Mouse (Mus musculus): ENCODE data around the gene Kif24.
"Not testable (repeated sequence)": the region's sequence is repeated elsewhere in the genome, so short reads cannot be mapped to it uniquely, and the experiment has no call there.

Kif24 gene

DNA sequence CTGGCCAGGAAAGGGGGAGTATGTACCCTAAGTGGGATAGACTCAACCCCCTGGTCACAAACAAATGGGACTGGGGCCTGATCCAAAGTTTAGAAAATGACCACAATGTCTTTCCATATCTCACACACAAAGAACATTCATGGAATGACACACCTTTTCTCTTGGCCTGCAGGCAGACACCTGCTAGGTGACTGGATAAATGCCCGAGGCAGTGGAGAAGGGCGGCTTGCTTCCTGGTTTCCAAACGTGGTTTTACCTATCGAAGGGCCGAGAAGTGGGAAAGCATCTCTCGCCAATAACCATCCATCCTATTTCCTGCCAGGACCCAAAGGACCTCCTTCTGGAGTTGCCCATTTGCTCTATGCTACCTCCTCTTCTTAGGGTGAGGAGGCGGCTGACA lies 28.3 kb upstream of the Kif24 start:
- no peak for DNase-seq

DNA sequence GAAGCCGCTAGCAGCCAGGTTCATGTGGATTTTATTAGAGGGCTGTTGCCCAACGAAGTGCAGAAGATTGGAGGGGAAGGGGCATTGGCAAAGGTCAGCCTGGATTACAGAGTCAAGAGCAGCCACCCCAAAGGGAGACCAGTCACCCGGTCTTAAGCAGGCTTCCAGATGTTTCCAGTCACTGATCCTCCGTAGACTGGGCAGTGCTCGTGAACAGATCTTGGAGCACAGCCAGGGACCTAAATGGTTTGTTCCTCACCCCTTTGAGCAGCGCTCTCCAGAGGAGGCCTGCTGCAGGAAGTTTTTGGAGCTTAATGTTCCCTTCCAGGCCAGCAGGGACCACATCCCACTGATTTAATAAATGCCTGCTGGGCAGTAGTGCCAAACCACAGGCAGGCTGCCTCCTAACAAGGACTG lies 16.9 kb upstream of the Kif24 start:
- peak; percentile 67 for DNase-seq

DNA sequence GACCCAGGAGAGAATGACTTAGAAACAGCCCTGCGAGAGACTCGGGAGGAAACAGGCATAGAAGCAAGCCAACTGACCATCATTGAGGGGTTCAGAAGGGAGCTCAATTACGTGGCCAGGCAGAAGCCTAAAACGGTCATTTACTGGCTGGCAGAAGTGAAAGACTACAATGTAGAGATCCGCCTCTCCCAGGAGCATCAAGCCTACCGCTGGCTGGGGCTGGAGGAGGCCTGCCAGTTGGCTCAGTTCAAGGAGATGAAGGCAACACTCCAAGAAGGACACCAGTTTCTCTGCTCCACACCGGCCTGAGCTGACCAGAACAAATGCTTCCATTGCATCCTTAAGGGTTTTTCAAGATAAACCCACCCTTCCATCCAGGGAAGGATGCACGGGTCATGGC lies 15.6 kb upstream of the Kif24 start:
- no peak for DNase-seq

DNA sequence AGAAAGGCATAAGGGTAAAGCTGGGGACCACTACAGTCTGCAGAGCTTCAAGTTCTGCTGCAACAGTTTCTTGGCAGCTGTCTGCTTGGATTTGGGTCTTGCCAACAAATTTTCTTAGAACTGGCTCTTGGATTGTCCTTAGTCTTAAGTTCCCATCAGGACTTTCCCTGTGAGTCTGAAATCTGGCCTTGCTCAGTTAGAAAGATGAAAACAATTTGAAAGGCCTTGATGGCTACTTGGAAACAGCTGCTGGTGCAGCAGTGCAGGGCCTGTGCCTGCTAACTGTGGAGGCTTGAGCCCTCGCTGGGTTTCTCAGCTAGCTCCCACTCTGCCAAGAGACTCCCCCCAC lies 14.7 kb upstream of the Kif24 start:
- no peak for DNase-seq

DNA sequence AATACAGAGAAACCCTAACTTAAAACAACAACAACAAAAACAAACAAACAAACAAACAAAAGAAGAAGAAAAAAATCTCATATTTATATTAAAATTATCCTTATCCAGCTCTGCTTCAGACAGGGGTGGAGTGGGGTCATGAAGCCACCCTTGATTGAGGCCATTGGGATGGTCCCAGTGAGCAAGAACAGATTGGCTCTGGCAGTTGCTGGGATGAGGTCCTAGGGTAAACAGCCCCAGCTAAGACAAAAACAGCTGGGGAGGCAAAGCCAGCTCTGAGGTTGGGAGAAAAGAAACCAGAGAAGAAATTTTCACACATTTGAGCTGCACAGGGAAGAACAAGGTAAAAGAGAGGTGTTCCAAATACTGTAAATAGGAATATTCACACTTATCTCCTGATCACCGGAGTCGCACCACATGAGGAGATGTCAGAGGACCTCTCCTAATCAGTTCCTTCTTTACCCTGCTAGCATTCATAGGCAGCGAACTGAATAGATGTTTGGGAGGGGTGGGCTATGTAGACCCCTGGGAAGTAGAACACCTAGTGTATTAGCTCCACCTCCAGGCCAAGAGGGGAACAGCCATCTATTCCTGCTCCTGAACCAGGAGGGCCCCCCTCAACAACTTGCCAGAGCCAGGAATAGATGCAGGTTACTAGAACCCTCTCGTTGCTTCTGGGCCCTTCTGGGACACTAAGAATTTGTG lies 14.2 kb upstream of the Kif24 start:
- DNase-seq, result no peak

DNA sequence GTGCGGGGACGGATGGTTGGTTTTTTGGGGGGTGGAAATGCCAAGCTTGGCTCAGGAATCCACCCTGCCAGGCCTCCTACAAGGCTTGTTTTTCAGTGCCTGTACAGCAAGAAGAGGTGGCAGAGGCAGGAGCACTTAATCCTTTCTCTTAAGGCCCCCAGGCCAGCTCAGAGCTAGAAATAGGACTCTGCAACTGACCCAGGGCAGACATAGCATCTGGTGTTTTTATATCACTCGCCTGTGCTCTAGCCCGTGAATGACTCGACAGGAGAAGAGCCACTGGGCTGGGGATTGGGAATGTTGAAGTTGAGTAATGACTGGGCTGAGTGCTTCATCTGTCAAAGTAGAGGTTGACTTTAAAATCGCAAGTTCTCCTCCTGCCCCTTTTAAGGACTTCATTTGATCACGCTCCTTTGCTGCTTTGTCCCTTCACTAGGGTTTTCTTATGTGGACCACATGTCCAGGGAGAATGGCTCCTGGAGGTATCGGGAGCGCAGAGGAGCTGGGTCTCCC lies 13.0 kb upstream of the Kif24 start:
- no peak for DNase-seq

DNA sequence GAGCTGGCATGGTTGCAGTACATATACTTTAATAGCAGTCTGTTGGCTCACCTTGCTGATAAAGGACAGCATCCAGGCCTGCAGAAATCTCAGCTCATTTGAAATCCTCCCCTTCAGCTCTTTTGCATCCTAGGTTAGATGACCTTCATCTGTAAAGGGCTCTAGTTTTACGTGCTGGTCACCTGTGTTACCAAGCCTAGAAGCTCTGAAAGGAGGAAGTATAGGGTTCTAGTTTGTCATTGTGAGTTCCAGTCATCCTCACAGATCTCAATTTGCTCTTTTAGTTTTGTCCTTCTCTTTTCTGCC lies 6.7 kb upstream of the Kif24 start:
- no peak for DNase-seq

DNA sequence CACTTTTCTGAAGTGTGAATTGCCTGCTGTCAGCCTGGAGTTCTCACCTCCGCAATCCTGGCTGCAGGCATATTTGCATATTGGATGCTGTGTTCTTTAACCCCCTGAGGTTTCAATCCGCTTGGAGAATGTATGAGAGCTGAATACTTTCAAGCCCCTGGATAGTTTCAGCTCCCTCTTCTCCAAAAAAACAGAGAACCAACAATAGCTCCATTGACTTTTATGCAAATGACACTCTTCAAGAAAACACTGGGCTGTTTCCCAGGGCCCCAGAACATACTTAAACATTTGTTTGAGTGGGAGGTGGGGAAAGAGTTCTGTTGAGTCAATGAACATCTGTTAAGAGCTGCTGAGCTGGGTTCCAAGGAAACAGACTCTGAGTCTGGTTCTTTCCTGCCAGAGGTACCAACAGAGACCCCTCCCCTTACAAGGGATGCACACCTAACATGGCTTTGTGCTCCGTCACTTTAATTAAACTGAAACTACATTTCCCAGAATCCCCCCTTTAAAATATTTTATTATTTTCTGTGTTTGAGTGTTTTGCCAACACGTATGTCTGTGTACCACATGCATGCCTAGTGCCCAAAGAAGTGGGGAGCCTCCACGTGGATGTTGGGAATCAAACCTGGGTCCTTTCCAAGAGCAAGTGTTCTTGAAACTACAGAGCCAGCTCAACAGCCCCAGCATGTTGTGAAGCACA lies 6.1 kb upstream of the Kif24 start:
- no peak for DNase-seq

DNA sequence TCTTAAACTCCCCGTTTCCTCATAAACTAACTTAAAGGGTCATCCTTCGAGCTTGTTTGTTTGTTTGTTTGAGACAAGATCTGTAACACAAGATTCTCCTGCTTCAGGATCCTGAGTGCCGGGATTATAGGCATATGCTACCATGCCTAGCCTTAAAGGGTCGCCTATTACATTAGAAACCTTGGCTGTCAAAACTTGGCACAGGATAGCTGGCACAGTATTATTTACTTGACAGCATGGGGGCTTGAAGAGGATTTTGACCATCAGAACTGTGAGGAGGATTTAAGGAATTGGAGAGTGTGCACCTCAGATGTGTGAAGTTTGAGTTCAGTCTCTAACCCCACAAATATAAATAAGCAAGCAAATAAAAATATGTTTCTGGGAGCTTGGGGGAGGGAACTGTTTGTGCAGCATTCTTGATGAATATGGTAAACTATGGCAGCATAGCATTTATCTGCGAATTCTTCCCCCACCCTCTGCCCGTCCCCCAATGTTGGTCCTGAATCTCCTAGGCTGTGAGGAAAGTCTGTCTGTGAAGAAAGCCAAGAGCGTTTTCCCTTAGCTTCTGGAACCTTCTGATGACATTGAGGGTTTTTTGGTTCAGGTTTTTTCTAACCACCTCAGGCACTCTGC lies 5.5 kb upstream of the Kif24 start:
- DNase-seq, result no peak

DNA sequence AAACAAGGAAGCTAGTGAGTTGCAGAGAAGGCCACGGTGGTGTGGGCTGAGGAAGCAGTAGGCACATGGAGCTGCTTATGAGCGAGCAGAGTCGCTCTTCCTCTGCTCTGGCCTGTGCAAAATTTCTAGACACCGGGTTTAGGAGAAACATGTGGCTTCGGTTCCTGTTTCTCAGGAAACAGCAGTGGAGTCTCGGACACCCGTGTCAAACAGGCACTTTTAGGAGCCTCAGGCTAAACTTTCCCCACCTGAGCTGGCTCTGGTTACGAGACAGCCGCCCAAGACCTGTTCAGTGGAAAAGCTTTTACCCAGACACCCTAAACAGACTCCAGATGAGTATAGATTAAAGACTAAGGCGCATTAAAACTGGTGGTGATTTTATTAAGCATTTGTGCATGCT lies 4.5 kb upstream of the Kif24 start:
- peak; percentile 12 for DNase-seq

DNA sequence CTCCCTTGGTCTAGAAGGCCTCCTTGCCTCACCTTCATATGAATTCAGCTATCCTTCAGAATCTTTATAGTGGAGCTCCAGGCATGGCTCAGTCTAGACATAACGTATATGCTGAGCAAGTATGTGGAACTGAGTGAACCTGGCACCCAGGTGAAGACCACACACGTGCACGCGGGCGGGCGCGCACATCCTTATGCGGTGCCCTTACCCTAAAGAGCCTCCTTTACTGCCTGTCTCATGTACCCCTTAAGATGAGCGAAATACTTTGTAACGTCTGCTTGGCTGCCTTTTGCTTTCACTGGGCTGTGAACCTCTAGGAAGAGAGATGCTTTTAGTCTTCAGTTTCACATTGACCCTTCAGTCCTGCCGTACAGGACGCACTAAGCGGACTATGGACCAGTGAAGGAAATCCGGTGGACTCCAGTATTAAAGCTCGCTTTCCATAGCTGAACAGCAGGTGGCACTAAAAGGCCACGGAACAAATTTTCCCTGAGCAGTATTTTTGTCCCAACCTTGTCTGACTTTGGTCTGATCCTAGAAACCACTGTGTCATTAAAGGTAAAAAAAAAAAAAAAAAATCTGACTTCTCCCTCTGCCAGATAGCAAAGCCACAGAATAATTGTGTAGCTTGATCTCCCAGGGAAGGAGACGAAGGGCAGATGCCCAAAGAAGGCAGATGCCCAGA lies 3.9 kb upstream of the Kif24 start:
- peak; percentile 76 for DNase-seq

DNA sequence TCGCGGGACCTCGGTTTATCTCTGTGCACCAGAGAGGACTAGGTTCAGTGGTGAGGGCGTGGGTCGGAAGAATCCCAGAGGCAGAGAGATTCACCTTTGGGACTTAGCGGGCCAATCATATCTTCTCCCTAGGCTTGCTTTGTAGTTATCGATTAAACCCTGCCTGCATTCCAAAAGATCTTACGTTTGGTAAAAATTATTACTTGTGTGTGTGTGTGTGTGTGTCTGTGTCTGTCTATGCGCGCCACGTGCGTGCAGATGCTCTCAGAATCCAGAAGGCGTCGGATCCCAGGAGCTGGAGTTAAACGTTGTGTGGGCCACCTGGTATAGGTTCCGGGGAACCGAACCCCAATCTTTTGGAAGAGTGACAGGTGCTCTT lies 589 bp upstream of the Kif24 start:
- DNase-seq, result no peak

DNA sequence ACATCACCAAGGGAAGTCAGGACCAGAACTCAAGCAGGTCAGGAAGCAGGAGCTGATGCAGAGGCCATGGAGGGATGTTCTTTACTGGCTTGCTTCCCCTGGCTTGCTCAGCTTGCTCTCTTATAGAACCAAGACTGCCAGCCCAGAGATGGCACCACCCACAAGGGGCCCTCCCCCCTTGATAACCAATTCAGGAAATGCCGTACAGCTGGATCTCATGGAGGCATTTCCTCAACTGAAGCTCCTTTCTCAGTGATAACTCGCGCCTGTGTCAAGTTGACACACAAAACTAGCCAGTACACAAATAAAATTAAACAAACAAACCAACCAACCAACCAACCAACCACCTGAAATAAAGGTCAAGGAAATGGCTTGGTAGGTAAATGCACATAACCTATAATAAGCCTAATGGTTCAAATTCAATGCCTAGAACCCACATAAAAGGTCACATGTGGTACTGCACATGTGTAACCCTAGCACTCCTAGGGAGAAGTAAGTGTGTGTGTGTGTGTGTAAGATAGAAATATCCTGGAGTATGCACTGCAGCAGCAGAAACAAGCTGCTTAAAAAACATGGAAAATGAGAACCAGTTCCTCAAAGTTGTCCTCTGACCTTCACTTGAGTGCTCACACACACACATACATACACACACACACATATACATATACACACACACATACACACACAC lies 1.5 kb downstream of the Kif24 start:
- not testable (repeated sequence) for DNase-seq

DNA sequence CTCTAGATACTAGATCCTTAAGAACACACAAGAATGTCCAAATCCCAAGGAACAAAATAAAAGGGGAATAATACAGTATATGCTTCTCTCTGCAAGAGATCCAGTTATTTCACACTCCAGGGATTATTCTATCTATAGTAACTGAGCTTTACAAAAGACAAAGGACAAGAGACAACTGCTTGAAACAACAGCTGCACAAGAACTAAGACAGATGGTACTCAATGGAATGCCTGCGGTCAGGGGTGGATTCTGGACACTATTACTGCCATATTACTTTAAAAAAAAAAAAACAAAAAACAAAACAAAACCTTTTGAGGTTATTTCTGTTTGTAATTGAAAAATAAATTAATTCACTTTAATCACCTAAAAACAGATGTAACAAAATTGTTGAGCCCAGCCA lies 4.0 kb downstream of the Kif24 start:
- DNase-seq, result no peak

DNA sequence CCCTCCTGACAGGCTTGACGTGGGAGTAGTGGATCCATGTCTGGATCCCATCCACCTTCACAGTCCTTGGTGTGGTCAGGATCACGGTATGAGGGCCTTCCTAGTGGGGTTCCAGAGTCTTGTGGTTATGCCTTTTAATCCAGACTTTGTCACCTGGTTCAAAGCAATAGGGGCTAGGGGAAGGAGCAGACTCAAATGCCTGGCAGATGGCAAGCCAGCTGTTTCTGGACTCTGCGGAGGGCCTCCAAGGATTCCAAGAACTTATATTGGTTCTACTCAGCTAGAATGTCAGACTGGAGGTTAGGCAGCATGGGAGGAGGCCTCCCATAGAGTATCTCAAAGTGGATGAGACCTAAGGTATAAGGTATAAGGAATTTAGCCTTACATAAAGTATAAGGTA lies 17.1 kb downstream of the Kif24 start:
- no peak for DNase-seq

DNA sequence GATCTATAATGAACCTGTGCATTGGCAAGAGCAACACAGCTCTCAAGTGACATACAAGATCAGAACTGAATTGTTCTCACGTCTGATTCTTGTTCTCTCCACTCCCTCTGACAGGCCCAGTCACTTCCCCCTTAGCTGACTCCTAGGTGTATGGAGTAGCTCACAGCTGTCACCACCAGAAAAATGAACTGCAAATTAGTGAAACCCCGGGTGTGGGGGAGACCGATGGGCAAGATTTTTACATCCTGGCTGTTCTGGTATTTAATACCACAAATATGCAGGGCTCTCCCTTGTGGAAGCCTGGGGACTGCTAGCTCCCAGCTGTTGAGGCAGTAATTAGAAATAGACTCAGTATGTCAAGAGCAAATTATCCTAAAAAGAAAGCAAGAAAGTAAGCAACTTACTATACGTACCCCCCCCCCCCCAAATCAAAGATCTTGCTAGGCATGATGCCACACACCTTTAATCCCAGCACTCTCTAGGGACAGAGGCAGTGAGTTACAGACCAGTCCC lies 21.8 kb downstream of the Kif24 start:
- no peak for DNase-seq

DNA sequence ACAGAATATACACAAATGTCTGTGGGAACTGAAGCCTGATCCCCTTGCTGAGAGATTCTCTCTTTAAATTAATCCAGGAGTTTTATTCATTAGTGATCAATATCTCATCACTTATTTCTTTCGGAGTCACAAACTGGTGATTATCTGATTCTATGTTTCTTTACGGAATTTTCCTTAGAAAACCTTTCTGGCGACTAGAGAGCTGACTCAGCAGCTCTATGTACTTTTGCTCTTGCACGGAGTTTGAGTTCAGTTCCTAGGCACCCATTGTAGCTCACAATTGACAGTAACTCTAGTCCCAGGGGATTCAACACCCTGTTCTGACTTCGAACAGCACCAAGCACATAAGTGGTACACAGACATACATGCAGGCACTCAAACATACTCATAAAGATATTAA lies 25.8 kb downstream of the Kif24 start:
- DNase-seq, result no peak

DNA sequence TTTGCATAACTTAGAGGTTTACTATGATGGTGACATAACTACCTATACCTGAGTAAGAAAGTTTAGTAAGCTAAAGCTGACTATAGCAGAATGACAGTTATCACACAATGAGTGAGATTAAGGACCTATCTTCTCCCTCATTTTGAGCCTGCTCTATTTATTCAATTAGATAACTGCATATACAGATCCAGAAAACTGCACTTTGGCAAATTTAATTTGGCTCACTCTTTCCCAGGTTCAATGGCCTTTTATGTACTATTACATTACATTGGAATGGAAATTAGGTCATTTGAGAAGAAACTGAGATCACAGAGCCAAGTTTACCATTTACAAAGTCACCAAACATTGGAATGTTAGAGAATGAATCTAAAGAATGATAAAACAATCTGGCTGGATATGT lies 47.7 kb downstream of the Kif24 start:
- no peak for DNase-seq

DNA sequence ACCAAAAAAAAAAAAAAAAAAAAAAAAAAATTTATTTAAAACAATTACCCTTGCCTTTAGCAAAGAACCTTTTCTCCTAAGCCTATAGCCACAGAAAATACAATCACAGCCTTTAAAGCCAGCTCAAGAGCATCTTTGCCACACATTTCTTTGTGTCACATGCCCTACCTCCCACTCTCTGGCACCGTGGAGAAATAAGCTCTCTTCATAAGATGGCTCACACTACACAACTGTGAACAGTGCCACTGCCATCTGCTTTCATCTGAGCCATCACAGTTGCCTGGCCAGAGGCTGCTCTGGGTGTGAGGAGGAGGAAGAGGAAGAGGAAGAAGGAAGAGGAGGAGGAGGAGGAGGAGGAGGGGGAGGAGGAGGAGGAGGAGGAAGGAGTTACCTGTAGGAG lies 55.3 kb downstream of the Kif24 start:
- no peak for DNase-seq

DNA sequence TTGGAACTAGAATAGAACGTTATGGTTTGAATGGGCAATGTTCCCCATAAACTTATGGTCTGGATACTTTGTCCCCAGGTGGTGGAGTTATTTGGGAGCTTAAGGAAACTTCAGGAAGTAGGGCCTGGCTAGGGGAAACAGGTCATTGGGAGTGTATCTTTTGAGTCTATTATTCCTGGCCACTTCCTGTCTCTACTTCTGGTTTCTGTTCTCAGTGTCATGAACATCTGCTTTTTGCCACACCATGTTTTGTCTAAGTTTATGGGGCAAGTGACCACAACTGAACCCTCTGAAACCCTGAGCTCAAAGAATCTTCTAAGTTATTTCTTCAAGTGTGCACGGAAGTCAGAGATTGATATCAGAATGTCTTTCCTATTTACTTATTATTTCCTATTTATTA lies 57.3 kb downstream of the Kif24 start:
- DNase-seq, result no peak

DNA sequence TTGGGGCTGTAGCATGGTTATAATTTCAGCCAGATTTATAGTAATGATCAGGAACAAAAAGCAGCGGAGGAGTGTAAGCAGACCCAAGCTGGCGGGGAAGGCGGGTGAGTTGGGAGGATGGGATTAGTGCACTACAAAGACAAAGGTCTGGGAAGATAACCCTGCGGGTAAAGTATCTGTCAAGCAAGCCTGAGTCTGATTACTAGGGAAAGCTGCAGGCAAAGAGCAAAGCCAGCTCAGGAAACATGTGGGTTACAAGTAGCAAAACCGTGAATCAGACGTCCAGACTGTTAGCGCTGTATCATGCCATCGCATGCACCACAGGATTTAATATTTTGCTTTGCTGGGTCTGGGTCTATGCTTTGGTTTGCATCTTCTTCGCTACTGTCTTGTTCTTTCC lies 58.1 kb downstream of the Kif24 start:
- no peak for DNase-seq

DNA sequence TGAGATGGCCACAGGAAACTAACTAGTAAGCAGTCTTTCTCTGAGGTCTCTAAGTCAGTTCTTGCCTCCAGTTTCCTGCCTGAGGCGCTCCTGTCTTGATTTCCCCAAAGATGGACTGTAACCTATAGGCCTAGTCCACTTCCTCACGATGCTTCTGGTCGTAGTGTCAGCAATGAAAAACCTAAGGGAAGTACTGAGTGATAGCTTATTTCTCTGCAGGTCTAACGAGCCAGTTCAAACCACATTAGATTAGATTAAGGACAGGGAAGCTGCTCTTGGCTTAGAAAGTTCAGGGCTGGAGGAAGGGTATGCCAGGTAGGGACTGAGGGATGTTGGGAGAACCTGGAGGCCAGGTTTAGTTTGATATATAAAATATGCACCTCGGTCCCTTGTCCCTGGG lies 63.1 kb downstream of the Kif24 start:
- no peak for DNase-seq

DNA sequence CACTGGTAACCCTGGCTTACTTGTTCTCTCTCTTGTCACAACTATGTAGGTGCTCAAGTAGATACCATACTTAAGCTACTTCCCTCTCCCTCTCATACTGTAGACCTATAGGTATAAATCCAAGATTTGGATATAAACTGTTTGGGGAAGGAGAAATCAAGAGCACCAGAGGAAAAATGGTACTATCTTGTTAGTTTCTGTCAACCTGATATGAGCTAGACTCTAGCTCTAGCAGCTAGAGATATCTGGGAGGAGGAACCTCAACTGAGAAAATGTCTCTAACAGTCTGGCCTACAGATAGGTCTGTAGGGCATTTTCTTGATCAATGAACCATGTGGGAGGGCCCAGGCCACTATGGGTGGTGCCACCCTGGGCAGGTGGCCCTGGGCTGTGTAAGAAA lies 63.5 kb downstream of the Kif24 start:
- DNase-seq, result no peak

Data from kidney, adult 18-20 months (tissue).